Mouse (Mus musculus): ENCODE results near the gene Rpap3. TPM values are rescaled to one million over a fixed set of nuclear protein-coding genes. Genes with fewer than 3 reads are reported as not detected.

Gene Rpap3
- total and polyA plus RNA-seq, 3 experiments: 84.4 to 98.4 (median 85.7) TPM

- Histone ChIP-seq H3K4me1 (ENCODE audit: control insufficient read depth in 1 of 2, insufficient read depth in 2 of 2, low read length in 2 of 2) (peaks cover 0 to 32% of the 10 kb centered on the region in 2 experiments; a peak in 3 of 4 replicates), H3K4me3 (ENCODE audit: control insufficient read depth in 1 of 2, insufficient read depth in 1 of 2, low read depth in 2 of 2, low read length in 2 of 2) (no peak overlapping the region), H3K9ac (ENCODE audit: control insufficient read depth, low read depth, low read length, poor library complexity, severe bottlenecking) (no peak overlapping the region), H3K36me3 (ENCODE audit: control insufficient read depth in 1 of 2, insufficient read depth in 2 of 2, low read length in 2 of 2) (peaks cover 0 to 17% of the 10 kb centered on the region in 2 experiments; a peak in 2 of 4 replicates), H3K27ac (ENCODE audit: control insufficient read depth, low read depth, low read length) (no peak overlapping the region), H3K79me2 (ENCODE audit: control insufficient read depth, insufficient read depth, low read length, poor library complexity) (no peaks in the 10 kb centered on the region; the same call in 1 of the 2 replicates), H3K27me3 (ENCODE audit: control insufficient read depth in 1 of 2, insufficient read depth in 2 of 2, low read length in 2 of 2) (no peaks in the 10 kb centered on the region; a peak in 1 of 4 replicates), H3K9me3 (replicated peaks; ENCODE audit: insufficient read depth, low read length) (no peaks in the 10 kb centered on the region)
- no peak for TF ChIP-seq MYB (IDR thresholded peaks at IDR 0.05; ENCODE audit: low read depth, low read length)
- TF ChIP-seq GATA1 (IDR thresholded peaks at IDR 0.05; ENCODE audit: low read depth, low read length): peak; percentile 9; the same call in 1 of the 2 replicates
- no peak for TF ChIP-seq JUND (IDR thresholded peaks at IDR 0.05; ENCODE audit: low read depth, low read length)
- no peak for DNase-seq (ENCODE audit: low read depth, low spot score)
These were observed 36.4 kb upstream of the Rpap3 start for GRCm38 (mm10) chr15:97742074-97742473.

GRCm38 (mm10) chr15:97741662-97742061 is 36.0 kb upstream of the Rpap3 start:
- no peaks in the 10 kb centered on the region; a peak in 1 of 4 replicates for H3K27me3 ChIP-seq (ENCODE audit: control insufficient read depth in 1 of 2, insufficient read depth in 2 of 2, low read length in 2 of 2)
- no peak overlapping the region for H3K9ac ChIP-seq (ENCODE audit: control insufficient read depth, low read depth, low read length, poor library complexity, severe bottlenecking)
- TF ChIP-seq JUND (IDR thresholded peaks at IDR 0.05; ENCODE audit: low read depth, low read length) (no peak), GATA1 (IDR thresholded peaks at IDR 0.05; ENCODE audit: low read depth, low read length) (no peak), CHD2 (IDR thresholded peaks at IDR 0.05; ENCODE audit: low read length) (no peak), USF2 (IDR thresholded peaks at IDR 0.05; ENCODE audit: borderline replicate concordance in 1 of 2, insufficient read depth in 1 of 2, low read depth in 1 of 2, low read length in 2 of 2) (no peak), KAT2A (conservative IDR thresholded peaks at IDR 0.05; ENCODE audit: low read depth, low read length) (no peak), POLR2AphosphoS5 (IDR thresholded peaks at IDR 0.05; ENCODE audit: borderline replicate concordance, low read depth, low read length) (no peak), POLR2AphosphoS2 (IDR thresholded peaks at IDR 0.05; ENCODE audit: low read length) (no peak), CHD1 (IDR thresholded peaks at IDR 0.05; ENCODE audit: low read depth, low read length) (no peak), BHLHE40 (IDR thresholded peaks at IDR 0.05; ENCODE audit: borderline replicate concordance, low read depth, low read length) (no peak), MEF2A (IDR thresholded peaks at IDR 0.05; ENCODE audit: extremely low read depth, insufficient replicate concordance, low read depth, low read length, poor library complexity, severe bottlenecking) (no peak), MAFK (IDR thresholded peaks at IDR 0.05; ENCODE audit: borderline replicate concordance, low read depth, low read length) (no peak), EP300 (IDR thresholded peaks at IDR 0.05; ENCODE audit: low read depth in 1 of 2, low read length in 2 of 2) (no peak), UBTF (IDR thresholded peaks at IDR 0.05; ENCODE audit: borderline replicate concordance, insufficient read depth, low read depth, low read length) (no peak), MAZ (IDR thresholded peaks at IDR 0.05; ENCODE audit: low read depth, low read length) (no peak), SMC3 (IDR thresholded peaks at IDR 0.05; ENCODE audit: low read depth, low read length) (no peak), ZC3H11A (IDR thresholded peaks at IDR 0.05; ENCODE audit: low read depth, low read length) (no peak), POLR2A (IDR thresholded peaks at IDR 0.05; ENCODE audit: control insufficient read depth in 1 of 2, insufficient read depth in 1 of 2, low read depth in 1 of 2, low read length in 2 of 2, poor library complexity in 1 of 2) (no peak), ZNF384 (IDR thresholded peaks at IDR 0.05; ENCODE audit: low read depth, low read length) (no peak), TAL1 (IDR thresholded peaks at IDR 0.05; ENCODE audit: low read length) (no peak)
- no peaks in the 10 kb centered on the region for H3K9me3 ChIP-seq (replicated peaks; ENCODE audit: insufficient read depth, low read length)
- H3K36me3 ChIP-seq (ENCODE audit: control insufficient read depth in 1 of 2, insufficient read depth in 2 of 2, low read length in 2 of 2): peaks cover 0 to 17% of the 10 kb centered on the region in 2 experiments; a peak in 2 of 4 replicates
- no peak overlapping the region for H3K27ac ChIP-seq (ENCODE audit: control insufficient read depth, low read depth, low read length)
- H3K4me1 ChIP-seq (ENCODE audit: control insufficient read depth in 1 of 2, insufficient read depth in 2 of 2, low read length in 2 of 2): peaks cover 0 to 28% of the 10 kb centered on the region in 2 experiments; a peak in 3 of 4 replicates
- no peaks in the 10 kb centered on the region; the same call in 1 of the 2 replicates for H3K79me2 ChIP-seq (ENCODE audit: control insufficient read depth, insufficient read depth, low read length, poor library complexity)
- H3K4me3 ChIP-seq (ENCODE audit: control insufficient read depth in 1 of 2, insufficient read depth in 1 of 2, low read depth in 2 of 2, low read length in 2 of 2): no peak overlapping the region
- DNase-seq (ENCODE audit: low read depth, low spot score): no peak
